Mouse (Mus musculus) heart, embryonic 13.5 days (tissue): ENCODE results near the gene Slc5a5. TPM values are rescaled to one million over a fixed set of nuclear protein-coding genes. Genes with fewer than 3 reads are reported as not detected.

Experiments
- ATAC-seq: fragments of 200-750 bp; cut with Nextera tagmentation; 2 replicates; pipeline ENCODE4 v1.8.0; 2017; ENCODE audit warnings: moderate TSS enrichment; ENCODE audit not compliant: insufficient number of reproducible peaks, low FRiP score, low TSS enrichment; ENCODE audit errors: extremely low read depth
- H3K27ac ChIP-seq: fragments of 300-500 bp; sonication (generic); replicated peaks from 2 replicates; pipeline ENCODE4 v1.5.1; 2015; ENCODE audit warnings: moderate library complexity, mild to moderate bottlenecking, inconsistent platforms
- H3K27me3 ChIP-seq: fragments of 300-500 bp; sonication (generic); replicated peaks from 2 replicates; pipeline ENCODE4 v1.6.1; 2015; ENCODE audit warnings: mild to moderate bottlenecking, inconsistent platforms
- H3K36me3 ChIP-seq: fragments of 300-500 bp; sonication (generic); 2 replicates; pipeline ENCODE4 v1.6.1; 2015; ENCODE audit warnings: mild to moderate bottlenecking, inconsistent platforms
- H3K4me1 ChIP-seq: fragments of 300-500 bp; sonication (generic); 2 replicates; pipeline ENCODE4 v1.6.1; 2015; ENCODE audit warnings: inconsistent platforms
- H3K4me2 ChIP-seq: fragments of 300-500 bp; sonication (generic); 2 replicates; pipeline ENCODE4 v1.6.1; 2015; ENCODE audit warnings: inconsistent platforms, mild to moderate bottlenecking, moderate library complexity
- H3K4me3 ChIP-seq: fragments of 300-500 bp; sonication (generic); 2 replicates; pipeline ENCODE4 v1.5.1; 2015; ENCODE audit warnings: moderate library complexity, mild to moderate bottlenecking, inconsistent platforms
- H3K9ac ChIP-seq: fragments of 300-500 bp; sonication (generic); 2 replicates; pipeline ENCODE4 v1.6.1; 2015; ENCODE audit warnings: inconsistent platforms, mild to moderate bottlenecking, moderate library complexity
- H3K9me3 ChIP-seq: fragments of 300-500 bp; sonication (generic); 2 replicates; pipeline ENCODE4 v1.6.1; 2016; ENCODE audit warnings: inconsistent platforms
- WGBS: fragments of 180-500 bp; shearing (Covaris S2); methylation state at CpG from one replicate; pipeline ENCODE4 v1.1.7; 2015; ENCODE audit warnings: mixed read lengths; 5-methylcytosine and 5-hydroxymethylcytosine counted together
- polyA plus RNA-seq: library from polyadenylated mRNA; unstranded; fragments of >200 nt; fragmentation: Nextera tagmentation; extraction: Ambion mirVana; gene quantifications from 2 replicates; pipeline ENCODE4 v1.2.1, GENCODE M21; 2015

Slc5a5 gene
- polyA plus RNA-seq, 1 experiment from 2014 or later, result 0.09 TPM

GRCm38 (mm10) chr8:70866001-70866520 is 26.5 kb downstream of the Slc5a5 start:
- Histone ChIP-seq H3K4me3 (peak overlapping the region; percentile 70), H3K27ac (peak overlapping the region; percentile 64), H3K4me1 (peaks cover 61% of the 10 kb centered on the region), H3K9ac (peak overlapping the region; percentile 67), H3K4me2 (peak overlapping the region; percentile 94), H3K27me3 (peaks cover 34% of the 10 kb centered on the region), H3K9me3 (no peaks in the 10 kb centered on the region), H3K36me3 (peaks cover 13% of the 10 kb centered on the region)
- 0 out of 2 replicates have a peak, but pooled peaks have one; percentile 2 for ATAC-seq
- 7% methylated on average over 12 of the region's 12 CpGs for WGBS

- Histone ChIP-seq H3K36me3 (peaks cover 13% of the 10 kb centered on the region), H3K27ac (peak overlapping the region; percentile 64), H3K4me1 (peaks cover 55% of the 10 kb centered on the region), H3K9ac (peak overlapping the region; percentile 83), H3K4me2 (peak overlapping the region; percentile 94), H3K27me3 (peaks cover 38% of the 10 kb centered on the region), H3K4me3 (peak overlapping the region; percentile 70), H3K9me3 (no peaks in the 10 kb centered on the region)
- ATAC-seq, result peak; percentile 85
- under 1% methylated on average over 46 of the region's 46 CpGs for WGBS
Observed at GRCm38 (mm10) chr8:70865350-70866000, 27.1 kb downstream of the Slc5a5 start.

- Histone ChIP-seq H3K36me3 (peaks cover 13% of the 10 kb centered on the region), H3K27me3 (peaks cover 38% of the 10 kb centered on the region), H3K4me3 (peak overlapping the region; percentile 70), H3K4me1 (peaks cover 54% of the 10 kb centered on the region), H3K27ac (peak overlapping the region; percentile 64), H3K9me3 (no peaks in the 10 kb centered on the region), H3K9ac (peak overlapping the region; percentile 83), H3K4me2 (peak overlapping the region; percentile 94)
- 3% methylated on average over 24 of the region's 24 CpGs for WGBS
- no peak for ATAC-seq
Observed at GRCm38 (mm10) chr8:70864712-70865221, 27.8 kb downstream of the Slc5a5 start.

DNA sequence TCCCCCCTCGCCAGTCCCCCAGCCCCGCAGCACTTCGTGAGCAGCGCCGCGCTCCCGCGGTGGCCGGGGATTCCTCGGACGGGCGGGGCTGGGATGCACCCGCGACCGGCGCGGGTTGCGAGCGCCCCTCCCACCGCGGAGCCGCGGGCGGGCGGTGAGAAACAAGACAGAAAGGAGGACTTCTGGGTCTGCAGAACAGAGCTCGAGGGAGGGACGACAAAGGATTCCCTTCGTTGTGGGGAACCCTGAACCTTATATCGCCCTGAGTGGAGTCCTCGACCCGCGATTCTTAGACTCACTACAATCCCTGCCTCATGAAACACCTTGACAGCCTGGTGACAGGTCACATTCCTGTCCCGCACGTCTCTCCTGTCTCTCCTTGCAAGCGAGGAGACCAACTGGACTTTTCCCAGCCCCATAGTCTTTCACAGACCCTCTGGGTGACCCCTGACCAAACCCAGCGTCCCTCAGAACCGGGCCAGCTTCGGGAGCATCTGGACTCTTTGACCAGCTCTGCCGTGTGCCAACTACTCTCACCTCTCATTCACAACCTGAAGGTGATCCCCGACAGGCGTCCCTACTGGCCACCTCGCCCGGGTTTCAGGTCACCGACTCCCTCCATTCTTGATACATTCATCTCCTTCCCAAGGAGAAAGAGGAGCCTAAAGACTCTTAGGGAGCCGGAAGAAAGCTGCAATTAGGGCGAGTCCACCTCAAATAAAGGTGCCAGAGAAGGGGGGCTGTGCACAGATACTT is 28.4 kb downstream of the Slc5a5 start:
- Histone ChIP-seq H3K36me3 (peaks cover 13% of the 10 kb centered on the region), H3K4me3 (peak overlapping the region; percentile 70), H3K27me3 (peaks cover 38% of the 10 kb centered on the region), H3K4me2 (peak overlapping the region; percentile 94), H3K9me3 (no peaks in the 10 kb centered on the region), H3K27ac (peak overlapping the region; percentile 64), H3K4me1 (peaks cover 50% of the 10 kb centered on the region), H3K9ac (peak overlapping the region; percentile 83)
- under 1% methylated on average over 46 of the region's 46 CpGs for WGBS
- no peak for ATAC-seq

DNA sequence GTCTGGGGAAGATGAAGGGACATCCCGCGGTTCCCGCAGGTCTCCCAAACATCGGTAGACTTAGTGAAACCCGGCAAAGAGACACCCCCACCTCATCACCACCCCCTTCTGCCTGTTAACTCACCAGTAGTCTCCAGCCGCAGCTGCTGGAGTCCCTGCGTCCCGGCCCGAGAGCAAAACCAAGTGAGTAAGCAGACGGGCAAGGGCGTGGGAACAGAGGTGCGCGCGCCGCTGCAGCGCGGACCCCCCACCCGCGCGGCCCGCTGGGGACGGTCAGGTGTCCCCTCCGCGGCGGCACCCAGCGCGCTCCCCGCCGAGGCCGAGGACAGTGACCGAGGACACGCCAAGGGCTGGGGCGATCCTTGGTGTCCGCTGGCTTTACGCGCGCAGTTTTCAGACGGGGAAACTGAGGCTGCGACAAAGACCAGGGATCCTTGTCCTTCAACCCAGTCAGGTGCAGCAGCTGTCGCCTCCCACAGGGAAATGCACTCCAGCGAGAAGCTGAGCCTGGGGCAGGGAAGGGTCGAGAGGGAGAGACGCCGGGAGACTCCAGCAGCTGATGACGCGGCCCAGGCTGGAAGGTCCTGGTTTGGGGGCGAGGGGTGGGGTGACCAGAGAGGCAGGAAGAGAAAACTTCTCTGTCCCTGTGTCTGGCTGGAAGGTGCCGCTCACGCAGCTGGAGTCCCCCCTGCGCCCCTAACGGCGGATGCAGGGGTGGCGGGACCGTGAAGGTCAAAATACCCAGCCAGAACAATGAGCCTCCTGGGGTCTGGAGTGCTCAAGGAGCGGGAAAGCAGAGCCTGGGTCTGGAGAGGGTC is 29.5 kb downstream of the Slc5a5 start, which contains the start of gene Kcnn1:
Kcnn1 (minus strand) TSS at position 435 of the 818 bp plus-strand sequence.
- Histone ChIP-seq H3K4me2 (peak within 1 kb of the TSS; percentile 94), H3K27ac (peak within 1 kb of the TSS; percentile 64; the same call in 1 of the 2 replicates)
- 2% methylated on average over 55 of the region's 55 CpGs for WGBS

DNA sequence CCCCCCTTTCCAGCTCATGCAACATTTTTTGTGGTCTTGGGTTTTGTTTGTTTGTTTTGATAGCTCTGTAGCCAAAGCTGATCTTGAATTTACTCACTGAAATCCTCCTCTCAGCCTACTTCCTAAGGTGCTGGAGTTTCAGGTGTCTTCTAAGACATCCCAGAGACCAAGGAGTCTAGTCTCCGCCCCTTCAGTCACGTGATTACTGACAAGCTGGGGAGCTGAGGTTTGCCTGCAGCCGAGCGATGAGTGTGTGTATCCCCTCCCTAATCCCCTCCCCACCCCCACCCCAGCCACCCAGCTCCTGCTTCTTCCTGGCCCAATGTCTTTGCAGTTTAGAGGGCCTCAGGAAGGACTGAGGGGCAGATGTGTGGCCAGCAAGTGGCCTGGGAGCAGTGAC is 35.0 kb downstream of the Slc5a5 start:
- Histone ChIP-seq H3K4me1 (peaks cover 14% of the 10 kb centered on the region), H3K27ac (no peak overlapping the region), H3K4me2 (0 out of 2 replicates have a peak overlapping the region, but pooled peaks have one; percentile 88), H3K27me3 (peaks cover 62% of the 10 kb centered on the region), H3K36me3 (no peaks in the 10 kb centered on the region), H3K9me3 (no peaks in the 10 kb centered on the region), H3K4me3 (0 out of 2 replicates have a peak overlapping the region, but pooled peaks have one; percentile 58), H3K9ac (peak overlapping the region; percentile 77; the same call in 1 of the 2 replicates)
- WGBS, result 22% methylated on average over 4 of the region's 4 CpGs
- no peak for ATAC-seq

More for the DNA sequence above, 29.5 kb downstream of the Slc5a5 start, which contains the start of gene Kcnn1:
- H3K27me3 ChIP-seq, result peaks cover 42% of the 10 kb centered on the region
- H3K4me1 ChIP-seq, result peaks cover 39% of the 10 kb centered on the region
- H3K36me3 ChIP-seq, result peaks cover 6% of the 10 kb centered on the region
- peak within 1 kb of the TSS; percentile 83 for H3K9ac ChIP-seq
- peak within 1 kb of the TSS; percentile 70 for H3K4me3 ChIP-seq
- no peaks in the 10 kb centered on the region for H3K9me3 ChIP-seq
- ATAC-seq, result no peak

DNA sequence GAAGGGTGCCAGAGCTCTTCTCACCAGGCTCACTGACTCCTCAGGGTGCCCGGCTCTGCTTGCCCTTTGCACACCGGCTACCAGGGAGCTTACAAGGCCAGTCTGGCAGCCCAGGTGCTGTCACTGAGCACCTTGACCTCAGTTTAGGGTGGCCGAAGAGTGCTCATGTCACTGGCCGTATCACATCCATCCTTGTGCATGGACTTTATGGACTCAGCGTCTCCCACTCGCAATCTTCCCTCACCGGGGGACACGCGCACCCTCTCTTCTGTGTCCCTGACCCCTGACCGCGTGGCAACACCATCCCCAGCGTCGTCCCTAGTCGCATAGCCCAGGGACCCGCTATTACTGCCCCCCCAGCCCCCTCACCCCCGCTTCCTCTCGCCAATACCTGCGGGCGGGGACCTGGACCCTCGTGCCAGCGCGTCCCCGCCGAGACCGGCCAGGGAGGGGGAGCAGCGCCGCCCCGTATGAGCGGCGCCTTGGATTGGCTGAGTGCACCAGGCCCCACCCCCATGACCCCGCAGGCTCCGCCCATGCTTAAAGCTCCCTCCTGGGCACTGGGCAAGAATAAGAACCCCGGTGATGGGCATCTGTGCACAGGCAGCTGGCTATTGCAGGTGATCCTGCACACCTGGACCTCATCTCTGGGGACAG is 35.9 kb downstream of the Slc5a5 start:
- Histone ChIP-seq H3K4me3 (peak overlapping the region; percentile 58), H3K9me3 (no peaks in the 10 kb centered on the region), H3K36me3 (no peaks in the 10 kb centered on the region), H3K27ac (no peak overlapping the region), H3K4me2 (peak overlapping the region; percentile 88), H3K27me3 (peaks cover 57% of the 10 kb centered on the region), H3K4me1 (peaks cover 10% of the 10 kb centered on the region), H3K9ac (peak overlapping the region; percentile 77)
- WGBS, result 6% methylated on average over 32 of the region's 33 CpGs
- ATAC-seq, result peak; percentile 55

DNA sequence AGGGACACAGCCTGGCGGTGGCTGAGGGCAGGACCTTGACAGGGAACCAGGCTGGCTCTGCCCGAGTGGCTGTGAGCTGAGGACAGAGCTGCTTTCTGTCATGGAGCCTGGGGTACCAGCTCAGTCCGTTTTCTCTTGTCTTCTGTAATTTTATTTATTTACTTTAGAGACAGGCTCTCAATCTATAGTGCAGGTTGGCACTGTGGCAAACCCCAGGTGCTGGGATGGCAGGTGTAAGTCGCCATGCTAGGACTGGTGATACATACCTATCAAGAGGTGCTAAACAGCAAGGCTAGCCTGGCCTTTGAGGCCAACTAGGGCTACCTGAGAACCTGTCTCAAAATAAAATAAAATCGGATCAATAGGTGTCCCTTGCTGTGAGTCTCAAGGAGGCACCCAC is 36.5 kb downstream of the Slc5a5 start:
- Histone ChIP-seq H3K27me3 (peaks cover 51% of the 10 kb centered on the region), H3K4me1 (peaks cover 10% of the 10 kb centered on the region), H3K4me3 (no peak overlapping the region), H3K9me3 (no peaks in the 10 kb centered on the region), H3K9ac (no peak overlapping the region), H3K4me2 (0 out of 2 replicates have a peak overlapping the region, but pooled peaks have one; percentile 88), H3K36me3 (no peaks in the 10 kb centered on the region), H3K27ac (no peak overlapping the region)
- WGBS, result 55% methylated on average over 5 of the region's 5 CpGs
- ATAC-seq, result no peak

DNA sequence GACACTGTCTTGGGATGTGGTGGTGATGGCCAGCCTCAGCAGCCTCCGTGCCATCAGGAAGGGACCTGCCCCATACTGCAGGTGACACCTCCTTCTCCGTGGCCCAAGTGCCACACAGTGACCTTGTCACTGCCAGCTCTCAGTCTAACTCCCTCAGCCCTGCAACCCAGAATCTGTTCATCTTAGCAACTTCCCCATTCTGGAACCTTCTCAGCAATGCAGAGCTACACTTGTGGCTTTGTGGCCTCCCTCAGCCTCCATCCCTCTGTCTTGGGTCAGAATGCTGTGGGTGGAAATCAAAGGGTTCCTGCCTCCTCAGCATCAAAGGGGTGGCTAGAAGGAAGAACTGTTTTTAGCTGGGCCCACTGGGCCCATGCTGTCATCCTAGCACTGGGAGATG is 38.7 kb downstream of the Slc5a5 start:
- no peak for ATAC-seq
- Histone ChIP-seq H3K27me3 (peaks cover 65% of the 10 kb centered on the region), H3K27ac (no peak overlapping the region), H3K4me3 (no peak overlapping the region), H3K4me1 (peaks cover 10% of the 10 kb centered on the region), H3K9me3 (no peaks in the 10 kb centered on the region), H3K4me2 (no peak overlapping the region), H3K36me3 (no peaks in the 10 kb centered on the region), H3K9ac (no peak overlapping the region)
- 82% methylated on average over 2 of the region's 2 CpGs for WGBS

DNA sequence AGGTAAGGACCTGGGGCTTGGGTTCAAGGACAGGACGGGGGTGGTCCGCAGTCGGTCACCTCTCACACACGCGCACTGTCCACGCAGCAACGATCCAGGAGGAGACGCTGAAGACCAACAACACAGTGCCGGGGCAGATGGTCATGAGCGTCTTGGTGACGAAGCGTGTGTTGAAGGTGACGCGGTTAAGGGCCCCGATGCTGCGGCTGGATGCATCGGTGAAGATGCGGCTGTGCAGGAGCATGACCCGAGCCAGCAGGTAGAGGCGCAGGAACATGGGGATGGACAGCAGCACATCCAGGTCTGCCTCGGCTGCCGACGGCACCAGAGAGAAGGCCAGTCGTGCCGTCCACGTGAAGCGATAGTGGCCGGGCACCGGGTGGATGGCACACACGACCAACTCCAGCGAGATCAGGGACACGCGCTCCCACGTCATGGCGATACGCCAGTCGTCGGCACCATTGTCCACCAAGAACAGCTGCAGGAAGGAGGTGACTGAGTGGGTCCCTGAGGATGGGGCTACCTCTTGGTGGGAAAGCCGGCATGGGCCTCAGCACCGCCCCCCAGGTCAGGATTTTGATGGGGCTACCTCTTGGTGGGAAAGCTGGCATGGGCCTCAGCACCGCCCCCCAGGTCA is 39.8 kb downstream of the Slc5a5 start:
- no peaks in the 10 kb centered on the region for H3K9me3 ChIP-seq
- no peak for ATAC-seq
- no peak overlapping the region for H3K9ac ChIP-seq
- peaks cover 10% of the 10 kb centered on the region for H3K4me1 ChIP-seq
- H3K4me2 ChIP-seq, result no peak overlapping the region
- peaks cover 69% of the 10 kb centered on the region for H3K27me3 ChIP-seq
- WGBS, result 84% methylated on average over 41 of the region's 41 CpGs
- no peaks in the 10 kb centered on the region for H3K36me3 ChIP-seq
- H3K4me3 ChIP-seq, result no peak overlapping the region
- H3K27ac ChIP-seq, result no peak overlapping the region
